Mouse (Mus musculus) right cerebral cortex, postnatal 4 days (tissue): Measurements from ENCODE around the gene Sprr2b.
"Not testable (repeated sequence)": the region's sequence is repeated elsewhere in the genome, so short reads cannot be mapped to it uniquely, and the experiment has no call there.

Source experiments
- DNase-seq: peaks from one replicate; pipeline ENCODE4 v3.0.0-alpha.2; 2022

Sprr2b gene

GRCm38 (mm10) chr3:92316320-92316719 is at the start of gene Sprr2b:
Gene Sprr2b (plus strand): TSS chr3:92316620.
- no peak for DNase-seq

DNA sequence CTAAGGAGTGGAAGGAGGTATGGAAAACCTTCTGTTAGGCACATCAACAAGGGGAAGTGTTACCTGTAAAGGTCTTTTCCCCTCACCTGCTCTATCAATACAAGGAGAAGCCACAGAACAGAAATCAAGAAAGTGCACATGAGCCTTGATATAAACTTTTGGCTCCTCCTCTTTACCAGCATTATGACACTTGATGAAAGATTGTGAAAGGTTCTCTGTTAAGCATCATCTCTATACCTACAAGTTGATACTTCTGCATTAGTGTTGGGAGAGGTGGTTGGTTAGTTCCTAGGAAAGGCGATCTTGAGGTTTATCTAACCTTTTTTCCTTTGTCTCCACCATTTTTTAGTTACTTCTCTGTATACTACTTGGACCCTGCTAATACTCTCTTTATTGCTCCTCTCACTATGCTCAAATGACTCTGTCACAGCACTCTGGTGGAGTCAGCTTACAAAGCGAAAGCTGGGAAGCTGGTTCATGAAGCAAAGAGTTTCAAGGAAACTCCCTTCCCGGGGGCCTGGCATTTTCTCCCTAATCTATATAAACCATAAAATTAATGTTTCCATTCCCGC is 44.9 kb upstream of the Sprr2b start:
- not testable (repeated sequence) for DNase-seq

GRCm38 (mm10) chr3:92273504-92273903 is 42.9 kb upstream of the Sprr2b start:
- not testable (repeated sequence) for DNase-seq

GRCm38 (mm10) chr3:92274018-92274417 is 42.4 kb upstream of the Sprr2b start:
- not testable (repeated sequence) for DNase-seq

DNA sequence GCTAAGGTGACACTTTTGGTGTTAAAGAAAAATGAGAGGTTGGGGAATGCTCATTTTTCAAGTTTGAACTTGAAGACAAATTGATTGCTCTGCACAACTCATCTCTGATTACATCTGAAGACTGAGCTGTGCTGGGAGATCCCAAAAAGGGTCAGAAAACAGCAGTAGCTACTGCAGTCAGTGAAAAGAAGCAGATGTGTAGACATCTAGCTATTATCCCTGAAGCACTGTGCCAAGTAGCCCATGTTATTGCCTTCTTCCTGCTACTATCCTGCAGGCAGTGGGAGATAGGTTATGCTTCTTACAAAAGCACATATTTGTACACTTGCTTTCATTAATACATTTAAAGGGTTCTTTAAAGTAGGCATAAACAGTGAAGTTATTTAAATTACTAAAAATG is 36.8 kb upstream of the Sprr2b start:
- DNase-seq: not testable (repeated sequence)

- not testable (repeated sequence) for DNase-seq
Observed at GRCm38 (mm10) chr3:92280963-92281606, 35.3 kb upstream of the Sprr2b start.

- DNase-seq: not testable (repeated sequence)
Observed at GRCm38 (mm10) chr3:92285101-92285500, 31.3 kb upstream of the Sprr2b start, which contains the start of gene Sprr2a3. Gene Sprr2a3 (plus strand): TSS chr3:92285417.

DNA sequence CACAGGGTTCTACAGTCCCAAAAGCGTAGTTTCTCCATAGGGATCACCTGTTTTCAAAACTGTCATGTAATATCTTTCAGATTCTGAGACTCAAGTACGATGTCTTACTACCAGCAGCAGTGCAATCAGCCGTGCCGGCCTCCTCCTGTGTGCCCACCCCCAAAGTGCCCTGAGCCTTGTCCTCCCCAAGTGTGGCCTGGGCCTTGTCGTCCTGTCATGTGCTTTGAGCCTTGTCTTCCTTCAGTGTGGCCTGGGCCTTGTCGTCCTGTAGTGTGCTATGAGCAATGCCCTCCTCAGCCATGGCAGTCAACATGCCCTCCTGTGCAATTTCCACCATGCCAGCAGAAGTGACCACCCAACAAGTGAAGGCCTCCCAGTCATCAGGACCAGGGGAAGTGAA is 27.9 kb upstream of the Sprr2b start:
- DNase-seq: not testable (repeated sequence)

- no peak for DNase-seq
Observed at GRCm38 (mm10) chr3:92307406-92307805, 9.0 kb upstream of the Sprr2b start.

- no peak for DNase-seq
Observed at GRCm38 (mm10) chr3:92317384-92317783, 964 bp downstream of the Sprr2b start.

DNA sequence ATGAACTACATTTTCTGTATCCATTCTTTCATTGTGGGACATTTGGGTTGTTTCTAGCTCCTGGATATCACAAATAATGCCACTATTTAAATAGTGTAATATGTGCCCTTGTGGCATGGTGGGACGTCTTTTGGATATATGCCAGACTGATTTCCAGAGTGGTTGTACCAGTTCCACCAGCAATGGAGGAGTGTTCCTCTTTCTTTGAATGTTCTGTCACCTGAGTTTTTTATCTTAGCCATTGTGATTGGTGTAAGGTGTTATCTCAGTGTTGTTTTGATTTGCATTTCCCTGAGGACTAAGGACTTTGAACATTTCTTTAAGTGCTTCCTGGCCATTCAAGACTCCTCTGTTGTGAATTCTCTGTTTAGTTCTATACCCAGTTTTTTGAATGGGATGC is 19.9 kb downstream of the Sprr2b start:
- no peak for DNase-seq

- no peak for DNase-seq
Observed at GRCm38 (mm10) chr3:92338840-92339239, 22.4 kb downstream of the Sprr2b start, which contains the start of gene Sprr2d. Gene Sprr2d (plus strand): TSS chr3:92339140.

GRCm38 (mm10) chr3:92351843-92352242 is 35.4 kb downstream of the Sprr2b start, which contains the start of gene Sprr2e:
Gene Sprr2e (plus strand): TSS chr3:92352143.
- DNase-seq: no peak

- DNase-seq: no peak
Observed at GRCm38 (mm10) chr3:92361619-92362018, 45.2 kb downstream of the Sprr2b start.

DNA sequence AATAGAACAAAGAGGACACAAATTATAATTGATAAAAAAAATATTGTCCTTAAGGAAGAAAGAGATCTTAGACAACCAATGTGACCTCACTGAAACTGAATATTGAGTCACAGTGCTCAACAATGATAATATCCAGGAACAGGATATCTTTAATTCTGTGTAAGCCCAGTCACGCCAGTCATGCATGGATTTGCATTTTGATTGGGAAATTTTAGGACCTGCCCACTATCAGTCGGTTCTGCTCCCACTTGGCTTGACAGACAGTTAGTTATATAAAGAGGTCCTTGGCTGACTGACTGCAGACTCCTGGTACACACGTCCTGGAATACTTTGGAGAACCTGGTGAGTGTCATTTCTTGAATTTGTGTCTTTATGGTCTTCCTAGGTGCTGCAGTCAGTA is 48.5 kb downstream of the Sprr2b start, which contains the start of gene Sprr2f:
TSS of gene Sprr2f (plus strand) at position 301 of the 400 bp plus-strand sequence.
- DNase-seq: no peak
